Mouse (Mus musculus): ENCODE results near the gene Mypn.

Mypn gene

DNA sequence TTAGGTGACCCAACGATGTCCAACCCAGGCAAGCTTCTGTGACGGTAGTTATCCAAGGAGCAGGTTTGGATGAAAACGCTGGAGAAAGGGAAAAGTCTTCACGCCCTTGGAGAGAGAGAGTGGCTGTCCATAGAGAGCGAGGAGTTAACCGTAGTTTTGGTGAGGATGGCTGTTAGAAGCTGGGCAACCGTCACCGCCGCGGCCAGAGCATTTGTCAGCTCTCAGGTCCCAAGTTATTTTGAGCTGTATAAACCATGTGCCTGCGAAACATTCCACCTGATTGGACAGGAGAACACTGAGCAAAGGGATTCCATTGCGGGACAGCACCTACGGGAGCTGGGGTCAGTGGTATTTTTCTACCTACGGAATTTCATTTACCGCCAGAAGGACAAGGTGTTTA lies at the start of gene Mypn:
Gene Mypn (minus strand): TSS at position 225 of the 400 bp plus-strand sequence.
- DNase-seq: no peak

DNA sequence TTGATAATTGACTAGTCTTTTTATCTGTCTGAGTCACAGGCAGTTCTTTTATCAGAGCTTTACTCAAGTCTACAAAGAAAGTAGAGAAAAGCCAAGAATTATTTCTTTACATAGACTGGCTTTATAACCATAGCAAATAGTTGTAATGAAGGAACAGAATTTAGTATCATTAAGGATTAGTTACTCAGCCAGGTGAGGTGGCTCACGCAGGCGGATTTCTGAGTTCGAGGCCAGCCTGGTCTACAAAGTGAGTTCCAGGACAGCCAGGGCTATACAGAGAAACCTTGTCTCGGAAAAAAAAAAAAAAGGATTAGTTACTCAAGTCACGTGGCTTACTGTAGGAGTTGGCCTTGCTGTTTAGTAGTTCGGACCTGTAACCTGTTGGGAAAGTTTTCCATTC lies 44.7 kb upstream of the Mypn start:
- DNase-seq: no peak

DNA sequence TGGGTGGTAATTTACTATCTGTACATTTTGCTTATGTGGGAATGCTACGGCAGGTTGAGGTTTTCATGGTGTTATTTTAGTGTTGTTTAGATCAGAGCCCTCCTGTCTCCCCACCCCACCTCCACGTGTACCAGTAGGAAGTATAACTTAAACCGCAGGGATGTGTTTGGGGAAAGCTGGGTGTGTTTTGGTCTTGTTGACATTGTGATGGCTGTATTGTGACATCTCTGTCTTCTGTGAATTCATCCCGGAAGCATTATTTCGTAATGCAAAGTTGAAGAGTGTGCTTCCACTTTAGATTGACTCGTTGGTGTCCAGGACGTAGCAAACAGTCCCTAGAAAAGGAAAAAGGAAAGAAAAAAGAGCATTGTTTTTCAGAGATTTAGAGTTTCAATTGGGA lies 43.7 kb upstream of the Mypn start:
- no peak for DNase-seq

DNA sequence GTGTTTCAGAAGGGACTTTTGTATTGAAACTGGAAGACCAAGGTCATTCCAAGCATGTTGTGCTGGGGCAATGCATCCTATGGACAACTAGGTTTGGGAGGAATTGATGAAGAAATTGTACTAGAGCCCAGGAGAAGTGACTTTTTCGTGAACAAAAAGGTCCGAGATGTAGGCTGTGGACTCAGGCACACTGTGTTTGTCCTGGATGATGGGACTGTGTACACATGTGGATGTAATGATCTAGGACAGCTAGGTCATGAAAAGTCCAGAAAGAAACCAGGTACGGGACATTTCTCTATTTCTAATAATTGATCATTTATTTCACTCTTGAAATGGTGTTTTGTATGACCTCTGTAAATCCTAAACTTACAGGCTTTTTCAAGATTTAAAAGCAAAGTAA lies 42.1 kb upstream of the Mypn start:
- DNase-seq: no peak

DNA sequence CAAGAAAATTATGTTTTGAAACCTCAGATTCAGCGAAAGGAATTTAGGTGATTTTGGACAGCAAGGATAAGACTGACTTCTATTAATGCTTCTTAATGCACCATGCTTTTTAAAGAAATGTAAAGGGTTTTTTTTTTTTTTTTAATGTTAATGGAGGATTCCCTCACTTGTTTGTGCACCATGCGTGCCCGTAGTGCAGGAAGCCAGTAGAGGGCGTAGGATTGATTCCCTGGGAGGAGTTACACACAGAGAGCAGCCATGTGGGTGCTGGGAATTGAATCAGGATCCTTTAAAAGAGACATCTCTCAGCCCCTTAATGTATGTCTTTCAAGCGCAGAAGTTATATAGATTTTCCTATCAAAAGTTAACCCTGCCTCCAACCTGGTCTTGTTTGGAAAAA lies 41.0 kb upstream of the Mypn start:
- DNase-seq: peak; percentile 69

DNA sequence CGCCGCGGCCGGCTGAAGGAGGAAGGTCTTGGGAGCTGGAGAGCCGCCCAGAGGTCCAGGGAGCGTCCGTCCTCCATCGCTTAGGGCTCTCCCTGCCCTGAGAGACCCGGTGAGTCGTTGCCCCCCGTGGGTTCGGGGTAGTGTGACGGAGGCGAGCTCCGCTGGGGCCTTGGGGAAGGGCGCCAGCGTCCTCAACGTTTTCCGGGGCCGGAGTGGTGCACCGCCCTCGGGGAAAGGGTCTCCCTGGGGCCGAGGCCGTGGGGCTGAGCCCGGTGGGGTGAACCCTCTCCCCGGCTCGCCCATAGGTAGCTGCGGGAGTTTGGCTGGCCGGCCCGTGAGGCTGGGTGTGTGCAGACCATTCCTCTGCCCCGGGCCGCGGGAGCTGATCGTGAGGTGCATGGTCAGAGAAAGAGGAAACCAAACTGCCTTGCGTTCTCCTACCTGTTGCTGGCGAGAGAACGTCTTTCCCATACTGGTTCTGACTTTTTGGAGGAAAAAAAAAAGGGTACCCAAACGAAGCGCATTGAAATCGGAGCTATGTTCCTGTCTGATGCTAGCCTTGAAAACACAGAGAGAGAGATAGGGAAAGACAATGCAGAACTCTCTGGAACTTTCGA lies 40.4 kb upstream of the Mypn start:
- DNase-seq: peak; percentile 63

DNA sequence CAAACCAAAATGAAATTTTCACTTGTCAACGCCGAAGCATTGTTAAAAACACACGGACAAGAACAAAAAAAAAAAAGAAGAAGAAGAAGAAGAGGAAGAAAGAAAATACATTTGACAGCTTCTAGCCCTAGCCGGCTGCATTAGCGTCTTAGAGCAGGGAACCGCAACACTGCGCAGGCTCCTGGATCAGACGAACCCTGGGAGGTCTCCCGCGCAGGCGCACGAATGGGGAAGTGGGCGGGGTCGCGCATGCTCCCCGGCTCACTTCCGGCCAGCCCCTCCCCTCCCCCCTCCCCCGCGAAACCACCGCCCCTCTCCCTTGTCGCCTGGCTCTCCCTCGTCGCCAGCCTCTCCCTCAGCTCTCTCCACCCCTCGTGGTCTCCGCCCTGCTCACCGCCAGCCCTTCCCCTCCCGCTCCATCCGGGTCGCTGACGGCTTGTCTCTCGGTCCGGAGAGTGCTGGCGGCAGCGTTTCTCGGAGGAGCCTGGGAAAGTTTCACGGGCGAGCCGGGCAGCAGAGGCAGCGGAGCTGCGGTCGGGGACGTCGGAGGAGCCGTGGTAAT lies 39.8 kb upstream of the Mypn start, which contains the start of gene Herc4:
Gene Herc4 (plus strand): TSS at position 318 of the 562 bp plus-strand sequence.
- peak; percentile 98 for DNase-seq

DNA sequence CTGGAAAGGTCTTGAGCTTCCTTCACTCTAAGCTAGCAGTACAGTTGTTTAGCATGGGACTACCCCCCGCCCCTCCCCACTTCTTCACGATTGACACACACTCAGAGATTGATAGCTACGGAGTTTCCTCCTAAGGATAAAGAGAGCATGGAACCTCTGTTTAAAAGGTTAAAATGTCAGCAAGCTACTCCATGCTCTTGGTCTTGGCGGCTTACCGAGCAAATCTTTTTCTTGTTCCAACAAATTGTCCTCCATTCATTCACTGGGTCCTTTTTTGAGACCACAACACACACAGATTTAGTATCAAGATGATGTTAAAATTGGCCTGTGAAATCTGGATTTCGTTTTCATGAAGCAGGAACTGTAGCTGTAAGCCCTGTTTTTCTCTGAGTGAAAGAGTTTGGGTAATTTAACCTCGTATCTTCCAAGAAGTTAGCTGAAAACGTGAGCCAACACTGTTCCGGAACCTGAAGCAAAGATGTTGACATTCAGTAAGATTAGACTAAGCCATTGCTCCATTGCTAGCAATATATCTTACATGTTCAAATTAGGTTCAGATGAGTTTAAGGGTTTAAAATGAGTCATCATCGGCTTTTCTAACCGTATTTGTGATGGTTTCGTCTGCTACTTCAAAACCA lies 39.2 kb upstream of the Mypn start:
- DNase-seq: no peak

DNA sequence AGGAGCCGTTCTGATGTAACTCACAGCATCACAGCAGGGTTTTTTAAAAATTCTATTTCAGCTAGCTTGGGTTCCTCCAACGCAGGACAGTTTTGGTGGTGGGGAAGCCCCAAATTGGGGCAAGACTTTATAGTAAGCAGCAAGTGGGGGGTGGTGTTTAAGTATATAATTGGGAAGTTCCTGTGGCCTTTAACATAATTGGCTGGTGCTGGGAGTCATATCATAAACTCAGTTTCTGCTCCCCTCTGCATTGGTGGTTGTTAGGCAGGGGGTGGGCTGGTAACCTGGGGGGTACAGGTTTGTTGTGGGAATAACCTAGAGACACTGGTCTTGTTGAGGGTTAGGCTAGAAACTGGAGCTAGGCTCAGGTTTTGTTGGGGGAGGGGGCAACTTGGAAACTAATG lies 37.1 kb upstream of the Mypn start:
- DNase-seq: no peak

DNA sequence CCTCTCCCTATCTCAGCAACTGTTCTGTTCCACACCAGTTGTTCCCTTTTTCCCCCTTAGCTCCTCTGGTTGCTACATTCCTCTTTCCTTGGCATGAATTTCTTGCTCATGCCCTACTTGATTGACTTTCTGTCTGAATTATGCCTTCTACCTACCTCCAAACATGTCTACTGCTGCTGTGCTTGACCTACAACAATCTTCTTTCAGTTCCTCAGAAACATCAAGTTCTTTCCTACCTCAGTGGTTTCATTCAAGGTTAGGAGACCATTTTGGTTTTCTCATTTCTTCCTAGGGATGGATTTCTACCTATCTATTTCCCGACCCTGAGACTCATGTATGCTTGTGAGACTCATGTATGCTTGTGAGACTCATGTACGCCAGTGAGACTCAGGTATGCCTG lies 36.1 kb upstream of the Mypn start:
- no peak for DNase-seq

DNA sequence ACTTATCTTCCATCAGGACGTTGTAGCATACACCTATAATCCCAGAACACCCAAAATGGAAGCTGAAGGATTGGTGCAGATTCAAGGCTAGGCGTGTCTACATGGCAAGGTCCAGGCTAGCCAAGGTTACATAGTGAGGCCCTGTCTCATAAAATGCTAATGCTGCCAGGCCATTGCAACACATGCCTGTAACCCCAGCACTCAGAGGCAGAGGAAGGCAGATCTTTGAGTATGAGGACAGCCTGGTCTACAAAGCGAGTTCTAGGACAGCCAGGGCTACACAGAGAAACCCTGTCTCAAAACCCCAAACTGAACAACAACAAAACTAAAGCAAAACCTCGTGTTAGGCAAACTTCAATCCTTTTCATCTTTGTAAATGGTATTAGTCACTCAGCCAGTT lies 34.3 kb upstream of the Mypn start:
- DNase-seq: no peak

DNA sequence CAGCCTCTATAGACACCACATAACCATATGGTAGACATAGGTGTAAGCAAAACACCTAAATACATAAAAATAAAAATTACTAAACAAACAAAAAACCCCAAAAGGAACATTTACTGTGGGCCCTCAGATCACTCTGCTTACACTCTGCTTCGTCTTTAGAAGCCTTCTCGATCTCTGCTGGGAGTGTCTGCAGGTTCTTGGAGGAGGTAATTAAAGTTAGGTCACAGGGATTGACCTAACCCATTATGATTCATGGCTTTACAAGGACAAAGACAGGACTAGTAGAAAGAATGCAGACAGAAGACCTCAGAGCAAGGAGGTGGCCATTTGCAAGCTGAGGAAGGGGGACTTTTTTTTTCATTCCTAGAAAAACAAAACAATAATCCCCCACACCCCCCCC lies 33.5 kb upstream of the Mypn start:
- no peak for DNase-seq

DNA sequence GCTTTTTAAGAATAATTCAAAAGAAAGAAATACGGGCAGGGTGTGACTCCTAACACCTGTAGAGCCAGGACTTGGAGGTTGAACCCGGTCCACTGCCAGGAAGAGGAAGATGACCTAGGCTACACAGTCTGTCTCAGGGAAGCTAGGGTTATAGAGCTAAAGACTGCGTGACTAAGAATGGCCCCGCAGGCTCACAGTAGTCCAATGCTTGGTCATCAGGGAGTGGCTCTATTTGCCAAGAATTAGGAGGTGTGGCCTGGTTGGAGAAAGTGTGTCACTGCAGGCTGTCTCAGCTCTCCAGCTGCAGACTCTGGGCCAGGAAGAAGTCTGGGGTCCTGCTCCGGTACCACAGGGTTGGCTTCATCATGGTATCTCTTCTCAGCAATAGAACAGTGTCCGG lies 32.9 kb upstream of the Mypn start:
- DNase-seq: no peak

DNA sequence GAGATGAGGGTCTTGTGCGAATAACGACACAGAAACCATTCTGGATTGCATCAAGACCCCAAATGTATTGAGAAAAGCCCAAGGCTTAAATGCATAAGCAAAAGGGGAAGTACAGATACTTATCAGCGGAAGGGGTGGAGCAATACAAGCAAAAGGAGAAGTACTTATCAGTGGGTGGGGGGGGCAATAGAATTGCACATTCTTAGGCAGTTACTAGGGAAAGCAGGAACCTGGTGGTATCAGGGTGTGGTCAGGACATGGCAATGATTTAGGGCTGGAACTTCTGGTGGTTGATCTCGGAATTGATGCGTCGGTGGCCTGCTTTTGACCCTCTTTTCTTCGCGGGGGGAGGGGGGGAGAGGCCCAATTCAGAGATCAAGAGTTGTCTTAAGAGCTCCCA lies 32.1 kb upstream of the Mypn start:
- no peak for DNase-seq

DNA sequence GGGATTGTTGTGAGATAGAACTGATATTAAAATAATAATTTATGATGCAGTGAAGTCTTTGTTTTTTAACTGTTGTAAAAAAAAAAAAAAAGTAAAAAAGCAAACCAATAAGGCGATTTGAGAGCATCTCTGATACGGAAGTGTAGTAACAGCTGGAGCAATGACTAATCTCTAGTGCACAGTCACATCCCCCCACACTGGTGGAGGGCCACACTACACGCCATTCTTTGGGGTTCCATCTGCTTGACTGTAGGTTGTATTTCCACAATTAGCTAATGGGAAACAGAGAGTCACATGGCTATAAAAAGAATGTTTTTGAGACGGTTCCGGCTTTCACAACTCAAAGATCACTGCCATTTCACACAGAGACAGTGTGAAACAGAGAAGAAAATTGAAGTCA lies 30.4 kb upstream of the Mypn start:
- no peak for DNase-seq

DNA sequence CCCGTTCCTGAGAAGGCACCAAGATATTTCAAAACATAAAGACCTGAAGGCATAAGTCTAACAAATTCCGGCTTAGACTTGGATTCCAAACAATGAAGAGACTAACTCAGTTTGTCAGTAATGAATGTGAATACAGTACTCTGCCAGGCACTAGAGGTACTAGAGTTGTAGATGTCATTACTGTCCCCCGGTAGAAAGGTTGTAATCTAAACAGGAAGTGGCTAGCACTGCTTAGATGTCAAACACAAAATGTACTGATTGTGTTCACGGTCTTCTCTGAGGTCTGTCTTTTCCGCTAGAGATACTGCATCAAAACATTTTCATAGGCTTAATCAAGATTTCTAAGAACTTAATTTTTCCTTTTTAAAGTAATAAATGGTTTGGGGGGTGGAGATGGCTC lies 27.9 kb upstream of the Mypn start:
- no peak for DNase-seq

DNA sequence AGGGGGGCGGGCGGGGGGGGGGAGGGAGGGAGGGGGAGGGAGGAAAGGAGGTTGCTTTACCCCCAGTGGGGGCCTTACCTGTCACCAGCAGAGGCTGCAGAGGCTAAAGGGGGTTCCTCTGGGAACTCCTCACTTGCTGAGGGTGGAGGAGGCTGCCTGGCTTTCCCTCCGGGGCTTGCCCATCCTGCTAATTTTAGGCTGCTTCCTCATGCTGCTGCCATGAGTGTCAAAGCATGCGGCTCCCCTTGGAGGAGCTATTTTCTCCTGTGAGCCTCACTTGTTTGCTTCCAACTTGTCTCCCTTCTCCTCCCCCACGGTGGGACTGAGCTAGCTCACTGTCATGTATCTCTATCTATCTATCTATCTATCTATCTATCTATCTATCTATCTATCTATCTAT lies 27.1 kb upstream of the Mypn start:
- no peak for DNase-seq

DNA sequence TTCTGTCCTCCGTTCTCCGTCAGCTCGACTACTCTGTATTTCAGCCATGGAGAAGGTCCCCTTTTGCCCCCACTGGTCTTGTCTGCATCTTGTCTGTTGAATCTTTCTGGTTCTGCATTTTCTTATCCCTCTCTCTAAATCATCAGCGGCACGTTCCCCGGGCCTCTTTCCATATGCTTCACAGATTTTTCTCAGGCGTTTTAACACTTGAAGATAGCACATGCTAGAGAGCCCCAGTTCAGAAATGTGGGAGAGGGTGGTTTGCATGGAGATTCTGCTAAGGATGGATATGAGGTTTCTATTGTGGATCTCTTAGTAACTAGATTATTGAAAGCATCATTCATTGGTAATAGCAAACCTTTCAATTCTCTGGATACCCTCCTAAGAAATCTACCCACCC lies 26.5 kb upstream of the Mypn start:
- DNase-seq: no peak

DNA sequence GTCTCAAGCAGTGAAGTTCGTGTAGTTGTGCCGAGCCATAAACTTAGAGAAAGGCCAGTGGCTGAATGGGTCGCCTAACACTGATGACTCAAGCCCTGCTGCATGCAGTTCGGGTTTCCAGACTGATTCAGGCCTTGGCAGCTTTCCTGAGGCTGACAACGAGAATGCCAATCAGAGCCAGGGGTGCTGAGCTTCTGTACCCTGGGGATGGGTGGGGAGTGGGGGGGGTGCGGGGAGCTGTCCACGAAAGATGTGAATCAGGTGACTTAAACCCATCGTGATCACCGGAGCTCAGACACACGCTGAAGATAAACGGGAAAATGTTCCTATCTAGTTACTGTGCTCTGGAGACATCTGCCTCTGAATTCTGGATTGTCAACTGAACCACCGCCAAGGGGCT lies 20.6 kb upstream of the Mypn start:
- no peak for DNase-seq

DNA sequence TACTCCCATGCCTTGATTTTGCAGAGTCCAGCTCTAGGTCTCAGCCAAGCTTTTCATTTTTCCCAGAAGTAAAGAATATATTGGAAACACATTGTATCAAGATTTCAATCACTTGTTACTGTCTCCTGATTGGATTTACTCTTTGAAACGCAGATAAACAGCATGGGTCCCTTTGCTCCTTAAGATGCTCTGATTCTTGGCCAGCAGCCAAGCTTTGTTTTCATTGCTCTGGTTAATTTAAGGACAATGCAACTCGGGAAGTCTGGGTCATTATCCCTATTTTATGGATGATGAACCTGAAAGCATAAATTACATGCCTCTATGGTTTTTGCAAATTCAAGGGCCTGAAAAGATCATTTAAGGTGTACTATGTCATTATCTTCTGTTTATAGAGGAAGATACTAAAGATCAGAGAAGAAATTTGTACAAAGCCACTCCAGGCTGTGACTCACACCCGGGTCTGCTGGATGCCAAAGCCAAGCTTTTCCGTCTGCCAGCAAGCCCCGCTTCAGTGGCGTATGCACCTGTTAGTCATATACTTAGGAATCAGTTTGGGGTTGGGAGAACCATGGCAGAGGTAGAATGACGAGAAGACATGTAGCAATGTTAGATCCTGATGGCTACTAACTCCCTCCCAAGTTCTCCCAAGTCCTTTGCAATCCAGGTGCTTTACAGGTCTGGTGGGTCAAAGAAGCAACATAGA lies 17.5 kb upstream of the Mypn start:
- no peak for DNase-seq

DNA sequence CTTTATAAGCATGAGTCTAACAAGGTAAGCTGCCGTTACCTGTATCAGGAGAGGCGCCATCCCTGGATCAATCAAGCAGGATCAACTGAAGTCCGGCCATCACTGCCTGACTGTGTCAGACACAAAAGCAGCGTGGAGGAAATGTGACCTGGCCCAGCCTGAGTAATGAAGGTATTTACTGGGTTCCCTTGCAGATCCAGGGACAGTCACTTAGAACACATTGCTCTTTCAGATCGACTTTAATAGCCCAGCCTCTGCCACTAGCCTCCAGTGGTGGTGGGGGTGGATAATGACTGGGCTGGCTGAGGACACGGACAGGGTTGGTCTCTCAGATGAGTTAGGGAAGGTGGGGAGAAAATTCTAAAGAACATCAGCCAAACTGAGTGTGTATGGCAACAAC lies 5.1 kb upstream of the Mypn start:
- no peak for DNase-seq

DNA sequence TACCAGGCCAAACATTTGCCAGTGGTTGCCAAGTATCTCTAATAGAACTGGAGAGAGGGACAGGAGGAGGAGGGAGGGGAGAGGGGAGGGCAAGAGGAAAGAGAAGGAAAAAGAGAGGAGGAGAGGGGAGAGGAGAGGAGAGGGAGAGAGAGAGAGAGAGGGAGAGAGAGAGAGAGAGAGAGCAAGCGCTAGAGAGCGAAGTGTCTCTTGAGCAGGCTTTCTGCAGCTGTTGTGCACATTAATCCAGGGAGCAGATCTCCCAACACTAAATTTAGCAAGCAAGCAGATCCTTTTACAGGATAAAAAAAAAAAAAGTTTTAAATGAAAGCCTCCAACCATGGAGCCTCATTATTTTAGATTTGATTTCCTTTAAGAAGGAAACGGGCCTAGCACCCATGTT lies 750 bp downstream of the Mypn start:
- DNase-seq: no peak

DNA sequence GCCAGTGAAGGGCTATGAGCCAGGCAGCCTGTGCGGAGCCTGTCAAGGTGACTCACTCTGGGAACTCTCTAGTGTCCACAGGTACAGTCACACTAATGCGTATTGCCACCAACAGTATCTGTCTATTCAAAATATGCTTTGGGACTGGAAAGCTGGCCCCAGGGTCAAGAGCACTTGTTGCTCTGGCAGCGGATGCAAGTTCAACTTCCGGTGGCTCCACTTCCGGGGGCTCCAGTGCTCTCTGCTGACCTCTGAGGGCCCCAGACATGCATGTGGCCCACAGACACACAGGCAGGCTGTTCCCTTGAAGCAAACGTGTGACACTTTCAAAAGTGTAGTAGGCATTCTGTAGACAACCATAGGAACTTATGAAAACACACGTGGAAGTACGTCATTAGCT lies 2.2 kb downstream of the Mypn start:
- no peak for DNase-seq

DNA sequence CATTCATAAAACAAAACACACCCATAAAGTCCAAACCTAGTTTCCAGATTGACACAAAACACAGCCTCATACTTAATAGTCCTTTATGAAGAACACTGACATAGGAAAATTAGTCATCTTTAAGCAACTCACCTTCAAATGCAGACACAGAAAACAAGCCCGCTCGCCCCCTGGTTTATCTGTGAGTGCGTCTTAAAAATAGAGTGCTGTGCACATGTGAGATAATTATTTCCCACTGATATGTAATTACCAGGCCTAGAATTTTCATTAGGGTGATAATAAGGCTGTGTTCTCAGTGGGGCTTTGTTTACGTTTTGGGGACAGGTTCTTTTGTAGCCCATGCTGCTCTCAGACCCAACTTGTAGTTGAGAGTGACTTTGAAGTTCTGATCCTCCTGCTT lies 4.7 kb downstream of the Mypn start:
- DNase-seq: peak; percentile 64

Data from liver (tissue).